Mouse (Mus musculus): ENCODE data around the gene Chic2. TPM values are rescaled to one million over a fixed set of nuclear protein-coding genes. Genes with fewer than 3 reads are reported as not detected.

The Chic2 gene
- total and polyA plus RNA-seq, 3 experiments = 33.4 to 100 (median 41.1) TPM

DNA sequence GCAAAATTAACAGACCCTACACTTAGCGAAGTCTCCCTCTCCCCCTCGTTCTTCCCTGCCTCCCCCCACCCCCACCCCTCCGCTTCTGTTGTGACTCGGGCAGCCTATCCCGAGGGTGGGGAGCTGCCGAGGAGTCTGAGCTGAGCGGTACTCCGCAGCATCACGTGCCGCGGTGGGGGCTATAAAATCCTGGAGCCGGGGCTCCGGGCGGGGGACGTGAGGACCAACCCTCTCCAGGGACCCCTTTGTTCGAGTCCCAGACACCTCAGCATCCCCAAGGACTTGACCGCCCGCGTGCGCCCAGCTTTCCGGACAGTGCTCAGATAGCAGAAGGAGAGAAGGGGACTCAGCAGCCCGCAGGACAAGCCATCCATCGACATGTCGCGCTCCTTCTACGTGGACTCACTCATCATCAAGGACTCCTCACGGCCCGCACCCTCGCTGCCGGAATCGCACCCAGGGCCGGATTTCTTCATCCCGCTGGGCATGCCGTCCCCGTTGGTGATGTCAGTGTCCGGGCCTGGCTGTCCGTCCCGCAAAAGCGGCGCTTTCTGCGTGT, 30.9 kb upstream of the Chic2 start, which contains the start of gene Gsx2:
TSS of gene Gsx2 (plus strand) at position 219 of the 559 bp plus-strand sequence.
- H3K27me3 ChIP-seq (ENCODE audit: control insufficient read depth in 1 of 2, insufficient read depth in 2 of 2, low read length in 2 of 2) = peaks cover 2 to 11% of the 10 kb centered on the region in 2 experiments; a peak in 2 of 4 replicates
- DNase-seq (ENCODE audit: low read depth, low spot score) = no peak
- no peak within 1 kb of the TSS for H3K27ac ChIP-seq (ENCODE audit: control insufficient read depth, low read depth, low read length)
- H3K9me3 ChIP-seq (replicated peaks; ENCODE audit: insufficient read depth, low read length) = no peaks in the 10 kb centered on the region
- no peaks in the 10 kb centered on the region for H3K36me3 ChIP-seq (ENCODE audit: control insufficient read depth in 1 of 2, insufficient read depth in 2 of 2, low read length in 2 of 2)
- H3K4me3 ChIP-seq (ENCODE audit: control insufficient read depth in 1 of 2, insufficient read depth in 1 of 2, low read depth in 2 of 2, low read length in 2 of 2) = no peak within 1 kb of the TSS
- H3K9ac ChIP-seq (ENCODE audit: control insufficient read depth, low read depth, low read length, poor library complexity, severe bottlenecking) = no peak within 1 kb of the TSS
- TF ChIP-seq ZC3H11A (IDR thresholded peaks at IDR 0.05; ENCODE audit: low read depth, low read length) = no peak
- no peak for TF ChIP-seq KAT2A (conservative IDR thresholded peaks at IDR 0.05; ENCODE audit: low read depth, low read length)
- no peak for TF ChIP-seq MYC (IDR thresholded peaks at IDR 0.05; ENCODE audit: low read depth, low read length)
- TF ChIP-seq CTCF (IDR thresholded peaks at IDR 0.05 in 2 of 3, conservative IDR thresholded peaks at IDR 0.05 in 1 of 3; ENCODE audit: control insufficient read depth in 1 of 3, insufficient read depth in 1 of 3, low read depth in 2 of 3, low read length in 3 of 3, poor library complexity in 1 of 3, severe bottlenecking in 1 of 3) = no peak
- TF ChIP-seq ZNF384 (IDR thresholded peaks at IDR 0.05; ENCODE audit: low read depth, low read length) = no peak
- no peak for TF ChIP-seq ETS1 (IDR thresholded peaks at IDR 0.05; ENCODE audit: low read depth, low read length)
- no peak for TF ChIP-seq BHLHE40 (IDR thresholded peaks at IDR 0.05; ENCODE audit: borderline replicate concordance, low read depth, low read length)
- no peak for TF ChIP-seq TAL1 (IDR thresholded peaks at IDR 0.05; ENCODE audit: low read length)
- no peak for TF ChIP-seq NRF1 (IDR thresholded peaks at IDR 0.05; ENCODE audit: insufficient read depth, low read depth, low read length, poor library complexity, severe bottlenecking)
- no peak for TF ChIP-seq ELF1 (IDR thresholded peaks at IDR 0.05; ENCODE audit: low read depth, low read length)
- no peak for TF ChIP-seq MAFK (IDR thresholded peaks at IDR 0.05; ENCODE audit: borderline replicate concordance, low read depth, low read length)
- H3K79me2 ChIP-seq (ENCODE audit: control insufficient read depth, insufficient read depth, low read length, poor library complexity) = no peaks in the 10 kb centered on the region
- no peaks in the 10 kb centered on the region for H3K4me1 ChIP-seq (ENCODE audit: control insufficient read depth in 1 of 2, insufficient read depth in 2 of 2, low read length in 2 of 2)

DNA sequence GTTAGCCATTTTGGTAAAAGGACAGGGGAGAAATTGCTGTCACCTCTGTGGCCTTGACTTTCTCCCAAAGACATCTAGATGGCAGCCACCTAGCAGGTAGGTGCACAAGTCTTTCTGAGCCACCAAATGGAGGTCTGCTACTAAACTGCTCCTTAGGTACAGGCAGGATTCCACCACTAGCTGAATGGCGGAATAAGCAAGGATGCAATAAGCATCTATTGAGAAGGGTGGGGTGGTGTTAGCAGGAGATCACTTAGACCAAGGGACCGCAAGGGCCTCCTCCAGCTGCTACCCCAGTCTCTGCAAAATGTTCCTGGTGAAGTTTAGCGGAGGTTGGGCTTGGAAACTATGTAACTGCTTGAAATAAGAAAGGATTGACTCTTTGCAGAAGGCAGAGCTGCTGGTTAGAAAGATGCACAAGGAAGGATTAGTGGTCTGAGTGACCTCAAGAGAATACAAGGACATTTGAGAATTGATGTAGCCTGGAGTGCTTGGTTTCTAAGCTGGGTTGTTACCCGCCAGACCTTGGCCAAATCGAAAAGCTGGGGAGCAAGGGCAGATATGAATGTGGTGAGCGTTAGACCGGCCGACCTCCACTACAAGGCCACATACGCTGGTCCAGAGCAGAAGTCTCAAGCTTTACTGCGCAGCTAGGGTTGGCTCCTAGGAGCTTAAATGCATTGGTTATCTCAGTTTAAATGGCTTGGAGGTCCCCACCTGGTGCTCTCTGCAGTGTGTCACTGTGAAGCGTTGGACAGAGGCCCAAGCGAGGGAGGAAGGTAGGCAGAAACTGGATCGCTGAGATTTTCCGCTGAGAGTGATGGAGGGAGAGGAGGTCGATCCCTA, 30.2 kb upstream of the Chic2 start:
- Histone ChIP-seq H3K9ac (ENCODE audit: control insufficient read depth, low read depth, low read length, poor library complexity, severe bottlenecking) (no peak overlapping the region), H3K27me3 (ENCODE audit: control insufficient read depth in 1 of 2, insufficient read depth in 2 of 2, low read length in 2 of 2) (peaks cover 2 to 11% of the 10 kb centered on the region in 2 experiments; a peak in 2 of 4 replicates), H3K4me1 (ENCODE audit: control insufficient read depth in 1 of 2, insufficient read depth in 2 of 2, low read length in 2 of 2) (no peaks in the 10 kb centered on the region), H3K79me2 (ENCODE audit: control insufficient read depth, insufficient read depth, low read length, poor library complexity) (no peaks in the 10 kb centered on the region), H3K4me3 (ENCODE audit: control insufficient read depth in 1 of 2, insufficient read depth in 1 of 2, low read depth in 2 of 2, low read length in 2 of 2) (no peak overlapping the region), H3K27ac (ENCODE audit: control insufficient read depth, low read depth, low read length) (no peak overlapping the region), H3K9me3 (replicated peaks; ENCODE audit: insufficient read depth, low read length) (no peaks in the 10 kb centered on the region), H3K36me3 (ENCODE audit: control insufficient read depth in 1 of 2, insufficient read depth in 2 of 2, low read length in 2 of 2) (no peaks in the 10 kb centered on the region)
- DNase-seq (ENCODE audit: low read depth, low spot score) = no peak
- TF ChIP-seq USF1 (IDR thresholded peaks at IDR 0.05; ENCODE audit: low read depth, low read length) = no peak
- no peak for TF ChIP-seq GATA1 (IDR thresholded peaks at IDR 0.05; ENCODE audit: low read depth, low read length)
- TF ChIP-seq UBTF (IDR thresholded peaks at IDR 0.05; ENCODE audit: borderline replicate concordance, insufficient read depth, low read depth, low read length) = no peak
- TF ChIP-seq TAL1 (IDR thresholded peaks at IDR 0.05; ENCODE audit: low read length) = no peak
- no peak for TF ChIP-seq ELF1 (IDR thresholded peaks at IDR 0.05; ENCODE audit: low read depth, low read length)
- no peak for TF ChIP-seq USF2 (IDR thresholded peaks at IDR 0.05; ENCODE audit: borderline replicate concordance in 1 of 2, insufficient read depth in 1 of 2, low read depth in 1 of 2, low read length in 2 of 2)
- no peak for TF ChIP-seq EP300 (IDR thresholded peaks at IDR 0.05; ENCODE audit: low read depth in 1 of 2, low read length in 2 of 2)
- no peak for TF ChIP-seq MEF2A (IDR thresholded peaks at IDR 0.05; ENCODE audit: extremely low read depth, insufficient replicate concordance, low read depth, low read length, poor library complexity, severe bottlenecking)
- TF ChIP-seq ZKSCAN1 (IDR thresholded peaks at IDR 0.05; ENCODE audit: low read depth, low read length) = no peak
- TF ChIP-seq TCF12 (IDR thresholded peaks at IDR 0.05; ENCODE audit: low read depth, low read length) = no peak
- TF ChIP-seq SIN3A (IDR thresholded peaks at IDR 0.05; ENCODE audit: low read length) = no peak
- TF ChIP-seq JUND (IDR thresholded peaks at IDR 0.05; ENCODE audit: low read depth, low read length) = no peak
- no peak for TF ChIP-seq CHD1 (IDR thresholded peaks at IDR 0.05; ENCODE audit: low read depth, low read length)
- TF ChIP-seq MAX (IDR thresholded peaks at IDR 0.05; ENCODE audit: low read length) = no peak
- TF ChIP-seq GABPA (IDR thresholded peaks at IDR 0.05; ENCODE audit: low read depth, low read length) = no peak
- TF ChIP-seq POLR2A (IDR thresholded peaks at IDR 0.05; ENCODE audit: control insufficient read depth in 1 of 2, insufficient read depth in 1 of 2, low read depth in 1 of 2, low read length in 2 of 2, poor library complexity in 1 of 2) = no peak
- TF ChIP-seq MAZ (IDR thresholded peaks at IDR 0.05; ENCODE audit: low read depth, low read length) = no peak
- no peak for TF ChIP-seq E2F4 (IDR thresholded peaks at IDR 0.05; ENCODE audit: borderline replicate concordance, low read depth, low read length)
- no peak for TF ChIP-seq MXI1 (IDR thresholded peaks at IDR 0.05; ENCODE audit: low read depth, low read length)

Measured in MEL (cell line).